Mouse (Mus musculus) lung, embryonic 14.5 days (tissue): ENCODE measurements around the gene Magi2. TPM values are rescaled to one million over a fixed set of nuclear protein-coding genes. Genes with fewer than 3 reads are reported as not detected.

Source experiments
- ATAC-seq: fragments of 200-750 bp; cut with Nextera tagmentation; 2 replicates; pipeline ENCODE4 v1.8.0; 2017; ENCODE audit warnings: mild to moderate bottlenecking, moderate TSS enrichment, moderate library complexity; ENCODE audit not compliant: insufficient read depth
- DNase-seq: peaks from one replicate; pipeline ENCODE4 v3.0.0-alpha.2; 2015
- H3K27ac ChIP-seq: fragments of 300-500 bp; sonication (generic); 2 replicates; pipeline ENCODE4 v1.5.1; 2014; ENCODE audit warnings: low read depth, mild to moderate bottlenecking, moderate library complexity
- H3K27me3 ChIP-seq: fragments of 300-500 bp; sonication (generic); 2 replicates; pipeline ENCODE4 v1.6.1; 2014; ENCODE audit warnings: low read length, control low read depth; ENCODE audit not compliant: insufficient read depth
- H3K36me3 ChIP-seq: fragments of 300-500 bp; sonication (generic); 2 replicates; pipeline ENCODE4 v1.6.1; 2014; ENCODE audit warnings: control low read depth; ENCODE audit not compliant: insufficient read depth
- H3K4me1 ChIP-seq: fragments of 300-500 bp; sonication (generic); 2 replicates; pipeline ENCODE4 v1.6.1; 2014; ENCODE audit warnings: antibody characterized with exemption, control low read depth; ENCODE audit not compliant: insufficient read depth
- H3K4me2 ChIP-seq: fragments of 300-500 bp; sonication (generic); 2 replicates; pipeline ENCODE4 v1.6.1; 2014; ENCODE audit warnings: mild to moderate bottlenecking
- H3K4me3 ChIP-seq: fragments of 300-500 bp; sonication (generic); 2 replicates; pipeline ENCODE4 v1.5.1; 2014; ENCODE audit warnings: low read depth, low read length
- H3K9ac ChIP-seq: fragments of 300-500 bp; sonication (generic); 2 replicates; pipeline ENCODE4 v1.6.1; 2014
- H3K9me3 ChIP-seq: fragments of 300-500 bp; sonication (generic); 2 replicates; pipeline ENCODE4 v1.6.1; 2016; ENCODE audit warnings: low read depth, low read length, control low read depth
- CTCF ChIP-seq: IDR thresholded peaks from 2 replicates; pipeline ENCODE4 v1.5.1; 2016; ENCODE audit warnings: antibody characterized with exemption, low read depth
- WGBS: fragments of 180-500 bp; shearing (Covaris S2); extraction: QIAGEN DNeasy Blood & Tissue Kit; methylation state at CpG from one replicate; pipeline ENCODE4 v1.1.7; 2014; 5-methylcytosine and 5-hydroxymethylcytosine counted together
- polyA plus RNA-seq: library from polyadenylated mRNA; unstranded; fragments of >200 nt; fragmentation: Nextera tagmentation; extraction: Ambion mirVana; gene quantifications from 2 replicates; pipeline ENCODE4 v1.2.1, GENCODE M21; 2014

Gene Magi2
- polyA plus RNA-seq, 1 experiment from 2014 or later: 2.4 TPM

DNA sequence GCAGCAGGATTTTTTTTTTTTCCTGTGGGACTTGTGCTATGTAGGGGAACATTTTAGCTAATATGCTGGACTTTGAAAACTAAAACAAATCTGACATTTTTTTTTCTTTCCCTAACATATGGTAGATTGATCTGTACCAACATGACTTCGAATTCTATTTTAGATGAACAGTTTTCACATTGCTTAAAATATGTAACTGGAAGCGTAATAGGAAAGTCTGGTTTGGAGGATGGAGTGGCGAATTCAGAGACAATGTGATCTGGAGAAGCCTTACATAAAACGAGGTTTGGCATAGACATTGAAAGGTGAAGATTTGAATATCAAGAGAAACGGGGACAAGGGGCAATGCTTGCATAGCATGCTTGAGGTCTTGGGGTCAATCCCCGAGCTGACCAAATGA lies 519.1 kb downstream of the Magi2 start:
- Histone ChIP-seq H3K36me3 (no peaks in the 10 kb centered on the region), H3K9ac (no peak overlapping the region), H3K27ac (no peak overlapping the region), H3K9me3 (no peaks in the 10 kb centered on the region), H3K27me3 (no peaks in the 10 kb centered on the region), H3K4me1 (no peaks in the 10 kb centered on the region), H3K4me3 (no peak overlapping the region), H3K4me2 (no peak overlapping the region)
- no peak for ATAC-seq
- no peak for TF ChIP-seq CTCF
- no peak for DNase-seq
- 74% methylated on average over 6 of the region's 6 CpGs for WGBS

DNA sequence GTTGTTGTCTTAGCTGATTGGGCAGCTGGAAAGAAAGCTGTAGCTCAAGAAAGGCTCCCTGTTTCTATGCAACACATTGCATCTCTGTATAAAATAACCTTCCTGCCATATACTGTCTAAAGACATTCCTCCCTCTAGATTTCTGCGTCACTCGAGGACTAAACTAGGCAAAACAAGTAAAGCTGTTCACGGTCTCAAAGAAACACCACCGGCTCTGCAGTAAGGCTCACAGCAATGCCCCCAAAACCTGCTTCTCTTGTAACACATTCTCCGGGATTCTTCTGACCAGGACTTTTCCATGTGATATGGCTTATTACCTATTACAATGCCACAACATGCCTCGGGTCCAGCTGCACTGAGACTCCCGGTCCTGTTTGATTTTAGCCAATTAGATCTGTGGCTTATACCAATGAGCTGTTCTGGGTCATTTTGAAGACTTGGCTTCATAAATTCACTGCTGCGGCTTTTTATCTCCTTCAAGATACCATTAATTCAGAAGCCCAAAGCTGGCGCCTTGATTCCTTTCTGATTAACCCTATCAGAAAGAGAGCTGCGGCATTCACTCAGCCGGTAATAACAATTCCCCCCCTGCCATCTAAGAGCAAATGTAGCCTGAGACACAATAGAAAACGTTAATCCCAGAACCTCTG lies 520.2 kb downstream of the Magi2 start:
- no peaks in the 10 kb centered on the region for H3K36me3 ChIP-seq
- no peaks in the 10 kb centered on the region for H3K27me3 ChIP-seq
- TF ChIP-seq CTCF: no peak
- H3K4me1 ChIP-seq: no peaks in the 10 kb centered on the region
- ATAC-seq (no peak), DNase-seq (no peak)
- H3K4me2 ChIP-seq: no peak overlapping the region
- H3K9ac ChIP-seq: no peak overlapping the region
- H3K27ac ChIP-seq: no peak overlapping the region
- 68% methylated on average over 12 of the region's 12 CpGs for WGBS
- H3K9me3 ChIP-seq: no peaks in the 10 kb centered on the region
- H3K4me3 ChIP-seq: no peak overlapping the region

DNA sequence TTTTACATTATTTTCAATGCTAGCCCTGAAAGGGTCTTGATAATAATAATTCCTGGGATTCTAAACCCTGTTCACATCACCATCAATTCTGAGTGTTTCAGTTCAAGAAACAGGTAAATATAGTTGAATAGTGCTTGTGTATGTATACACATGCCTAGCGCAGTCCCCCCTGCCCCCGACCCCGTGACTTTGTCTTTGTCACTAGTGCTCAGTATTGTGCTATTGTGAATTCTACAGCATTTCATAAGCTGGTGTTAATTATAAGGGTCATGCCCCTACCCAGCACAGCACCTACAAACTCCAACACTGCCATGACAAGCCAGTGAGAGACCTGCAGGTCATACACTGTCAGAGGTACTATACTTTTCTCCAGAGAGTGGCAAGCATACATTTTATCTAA lies 520.8 kb downstream of the Magi2 start:
- ATAC-seq: no peak
- WGBS: 86% methylated on average over 3 of the region's 3 CpGs

DNA sequence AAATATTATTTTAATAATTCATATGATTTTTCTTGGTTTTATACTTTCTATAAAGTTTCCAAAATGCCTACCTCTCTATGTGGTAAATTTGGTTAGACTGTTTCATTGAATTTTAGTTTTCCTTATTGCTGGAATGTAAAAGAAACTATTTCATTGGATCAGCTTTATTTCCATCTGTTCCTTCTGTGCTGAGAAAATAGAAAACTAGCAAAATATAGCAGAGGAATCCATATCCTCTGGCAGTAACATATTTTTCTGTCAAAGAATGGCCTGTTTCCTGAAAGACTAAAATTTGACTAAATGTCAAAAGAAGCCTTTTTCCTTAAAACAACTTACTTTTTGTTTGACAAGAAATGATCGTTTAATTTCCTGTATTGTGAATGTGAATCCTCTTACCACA lies 552.4 kb downstream of the Magi2 start:
- ATAC-seq (no peak), DNase-seq (no peak)
- H3K4me1 ChIP-seq: no peaks in the 10 kb centered on the region
- TF ChIP-seq CTCF: no peak
- no peak overlapping the region for H3K4me3 ChIP-seq
- H3K4me2 ChIP-seq: no peak overlapping the region
- H3K27me3 ChIP-seq: no peaks in the 10 kb centered on the region
- H3K36me3 ChIP-seq: no peaks in the 10 kb centered on the region
- no peak overlapping the region for H3K27ac ChIP-seq
- 80% methylated on average over 1 of the region's 1 CpGs for WGBS
- no peaks in the 10 kb centered on the region for H3K9me3 ChIP-seq
- no peak overlapping the region for H3K9ac ChIP-seq

More for the DNA sequence above, 520.8 kb downstream of the Magi2 start:
- Histone ChIP-seq H3K36me3 (no peaks in the 10 kb centered on the region), H3K27me3 (no peaks in the 10 kb centered on the region), H3K9ac (no peak overlapping the region), H3K4me1 (no peaks in the 10 kb centered on the region), H3K27ac (no peak overlapping the region), H3K4me3 (no peak overlapping the region), H3K4me2 (no peak overlapping the region), H3K9me3 (no peaks in the 10 kb centered on the region)
- TF ChIP-seq CTCF: no peak
- DNase-seq: no peak

DNA sequence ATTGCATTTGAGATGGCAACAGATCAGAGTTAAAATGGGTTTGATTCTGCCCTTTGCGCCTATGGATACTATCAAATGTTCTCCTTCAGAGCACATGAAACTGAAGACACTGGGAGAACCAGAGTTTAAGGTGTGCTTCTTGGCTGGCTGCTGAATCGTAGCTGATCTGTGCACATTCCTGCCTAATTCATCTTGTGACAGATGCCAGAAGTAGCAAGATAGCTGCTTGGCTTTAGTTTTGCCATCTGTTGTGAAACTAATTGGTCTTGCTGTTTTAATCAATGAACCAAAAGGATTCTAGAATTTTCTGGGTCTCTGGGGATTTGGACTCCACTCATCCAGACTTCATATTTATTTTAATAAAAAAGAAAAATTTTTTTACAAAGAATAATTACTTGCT lies 553.2 kb downstream of the Magi2 start:
- Histone ChIP-seq H3K27ac (no peak overlapping the region), H3K4me3 (no peak overlapping the region), H3K4me1 (no peaks in the 10 kb centered on the region), H3K4me2 (no peak overlapping the region), H3K9ac (no peak overlapping the region), H3K27me3 (no peaks in the 10 kb centered on the region), H3K9me3 (no peaks in the 10 kb centered on the region), H3K36me3 (no peaks in the 10 kb centered on the region)
- DNase-seq (no peak), ATAC-seq (no peak)
- TF ChIP-seq CTCF: no peak
- 64% methylated on average over 2 of the region's 2 CpGs for WGBS

DNA sequence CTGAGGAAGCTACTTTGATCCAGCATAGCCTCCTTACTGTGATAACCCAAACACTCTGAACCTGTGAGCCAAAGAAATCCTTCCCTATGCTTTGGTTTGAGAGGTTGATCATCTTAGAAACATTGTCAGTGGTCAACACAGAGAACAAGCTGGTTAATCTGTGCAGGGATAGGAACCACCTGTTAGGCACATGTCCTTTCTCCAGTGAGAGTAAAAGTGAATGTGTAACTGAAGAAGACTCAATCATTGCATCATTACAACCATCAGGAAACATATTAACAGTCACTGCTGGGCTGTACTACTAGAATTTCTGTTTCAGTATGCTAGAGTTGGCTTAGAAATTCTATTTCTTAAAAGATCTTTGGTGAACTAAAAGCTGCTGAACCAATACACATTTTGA lies 558.5 kb downstream of the Magi2 start:
- no peak overlapping the region for H3K9ac ChIP-seq
- no peaks in the 10 kb centered on the region for H3K9me3 ChIP-seq
- DNase-seq: no peak
- TF ChIP-seq CTCF: no peak
- no peaks in the 10 kb centered on the region for H3K36me3 ChIP-seq
- H3K4me2 ChIP-seq: no peak overlapping the region
- ATAC-seq: no peak
- H3K4me3 ChIP-seq: no peak overlapping the region
- no peaks in the 10 kb centered on the region for H3K4me1 ChIP-seq
- H3K27me3 ChIP-seq: no peaks in the 10 kb centered on the region
- no peak overlapping the region for H3K27ac ChIP-seq

- 50% methylated on average over 5 of the region's 5 CpGs for WGBS
- ATAC-seq: no peak
These were observed 560.8 kb downstream of the Magi2 start for GRCm38 (mm10) chr5:19787522-19788144.

More at GRCm38 (mm10) chr5:19787522-19788144, 560.8 kb downstream of the Magi2 start:
- H3K9ac ChIP-seq: no peak overlapping the region
- no peaks in the 10 kb centered on the region for H3K4me1 ChIP-seq
- no peaks in the 10 kb centered on the region for H3K36me3 ChIP-seq
- H3K27me3 ChIP-seq: no peaks in the 10 kb centered on the region
- no peak overlapping the region for H3K27ac ChIP-seq
- H3K4me2 ChIP-seq: no peak overlapping the region
- no peak for TF ChIP-seq CTCF
- H3K9me3 ChIP-seq: peaks cover 4% of the 10 kb centered on the region; the same call in 1 of the 2 replicates
- no peak for DNase-seq
- no peak overlapping the region for H3K4me3 ChIP-seq
